Mouse (Mus musculus) limb, embryonic 14.5 days (tissue): ENCODE data around the gene Tcp11l1. TPM values are rescaled to one million over a fixed set of nuclear protein-coding genes. Genes with fewer than 3 reads are reported as not detected.

Experiments used
- ATAC-seq: fragments of 200-750 bp; cut with Nextera tagmentation; 2 replicates; pipeline ENCODE4 v1.8.0; 2017; ENCODE audit warnings: low read depth, moderate number of reproducible peaks, moderate TSS enrichment; ENCODE audit not compliant: low FRiP score
- DNase-seq: peaks from one replicate; pipeline ENCODE4 v3.0.0-alpha.2; 2015; ENCODE audit warnings: low spot score
- H3K27ac ChIP-seq: fragments of 300-500 bp; sonication (generic); replicated peaks from 2 replicates; pipeline ENCODE4 v1.5.1; 2014; ENCODE audit warnings: low read depth, mild to moderate bottlenecking, low read length, moderate library complexity, mixed read lengths
- H3K27me3 ChIP-seq: fragments of 300-500 bp; sonication (generic); 2 replicates; pipeline ENCODE4 v1.6.1; 2014; ENCODE audit warnings: low read length, mixed read lengths; ENCODE audit not compliant: control insufficient read depth, insufficient read depth
- H3K36me3 ChIP-seq: fragments of 300-500 bp; sonication (generic); 2 replicates; pipeline ENCODE4 v1.6.1; 2014; ENCODE audit warnings: mild to moderate bottlenecking, low read length, moderate library complexity, mixed read lengths; ENCODE audit not compliant: control insufficient read depth, insufficient read depth
- H3K4me1 ChIP-seq: fragments of 300-500 bp; sonication (generic); 2 replicates; pipeline ENCODE4 v1.6.1; 2014; ENCODE audit warnings: antibody characterized with exemption, low read length, mixed read lengths; ENCODE audit not compliant: control insufficient read depth, insufficient read depth
- H3K4me2 ChIP-seq: fragments of 300-500 bp; sonication (generic); replicated peaks from 2 replicates; pipeline ENCODE4 v1.6.1; 2014; ENCODE audit warnings: low read depth, mild to moderate bottlenecking, low read length, moderate library complexity; ENCODE audit not compliant: severe bottlenecking
- H3K4me3 ChIP-seq: fragments of 300-500 bp; sonication (generic); replicated peaks from 2 replicates; pipeline ENCODE4 v1.5.1; 2014; ENCODE audit warnings: low read length
- H3K9ac ChIP-seq: fragments of 300-500 bp; sonication (generic); 2 replicates; pipeline ENCODE4 v1.6.1; 2014; ENCODE audit warnings: mild to moderate bottlenecking, low read depth, low read length, moderate library complexity; ENCODE audit not compliant: severe bottlenecking
- H3K9me3 ChIP-seq: fragments of 300-500 bp; sonication (generic); 2 replicates; pipeline ENCODE4 v1.6.1; 2016; ENCODE audit warnings: low read length; ENCODE audit not compliant: control insufficient read depth
- POLR2A ChIP-seq: fragments of 200-500 bp; IDR thresholded peaks from 2 replicates; pipeline ENCODE4 v1.8.0; 2012; ENCODE audit warnings: inconsistent platforms, mild to moderate bottlenecking, moderate library complexity, borderline replicate concordance; ENCODE audit not compliant: insufficient read depth, insufficient read length; ENCODE audit errors: extremely low read depth
- WGBS: fragments of 180-500 bp; shearing (Covaris S2); extraction: QIAGEN DNeasy Blood & Tissue Kit; methylation state at CpG from one replicate; pipeline ENCODE4 v1.1.7; 2014; 5-methylcytosine and 5-hydroxymethylcytosine counted together
- polyA plus RNA-seq, 2 experiments: library from polyadenylated mRNA; depleted of rRNA in 1 of 2; stranded (reverse) in 1 of 2; unstranded in 1 of 2; fragments of >200 nt; fragmentation: Nextera tagmentation in 1 of 2; extraction: Ambion mirVana in 1 of 2; gene quantifications; 2 replicates each; pipeline versions ENCODE4 v1.2.1 to v1.2.3; 2012 to 2014

The Tcp11l1 gene
- polyA plus RNA-seq, 2 experiments, result 22.5 to 47.6 TPM

GRCm38 (mm10) chr2:104658659-104659058, 53.3 kb downstream of the Tcp11l1 start:
- Histone ChIP-seq H3K9me3 (no peaks in the 10 kb centered on the region), H3K9ac (no peak overlapping the region), H3K27me3 (no peaks in the 10 kb centered on the region), H3K4me3 (no peak overlapping the region), H3K36me3 (peaks cover 63% of the 10 kb centered on the region), H3K27ac (no peak overlapping the region), H3K4me1 (no peaks in the 10 kb centered on the region), H3K4me2 (no peak overlapping the region)
- ATAC-seq, result no peak
- no peak for TF ChIP-seq POLR2A
- DNase-seq, result no peak
- 84% methylated on average over 1 of the region's 1 CpGs for WGBS

GRCm38 (mm10) chr2:104615985-104616711, 95.8 kb downstream of the Tcp11l1 start:
- ATAC-seq (no peak), DNase-seq (no peak)
- 88% methylated on average over 4 of the region's 4 CpGs for WGBS
- Histone ChIP-seq H3K27ac (no peak overlapping the region), H3K36me3 (peaks cover 6% of the 10 kb centered on the region; the same call in 1 of the 2 replicates), H3K27me3 (no peaks in the 10 kb centered on the region), H3K4me1 (no peaks in the 10 kb centered on the region), H3K9me3 (no peaks in the 10 kb centered on the region), H3K4me3 (no peak overlapping the region), H3K4me2 (no peak overlapping the region), H3K9ac (no peak overlapping the region)
- TF ChIP-seq POLR2A, result no peak

- no peak for DNase-seq
- H3K4me2 ChIP-seq, result no peak overlapping the region
- no peaks in the 10 kb centered on the region for H3K27me3 ChIP-seq
- no peak overlapping the region for H3K9ac ChIP-seq
- no peak overlapping the region for H3K27ac ChIP-seq
- ATAC-seq, result no peak
- no peak for TF ChIP-seq POLR2A
- H3K9me3 ChIP-seq, result no peaks in the 10 kb centered on the region
- H3K4me3 ChIP-seq, result no peak overlapping the region
- 95% methylated on average over 3 of the region's 3 CpGs for WGBS
- peaks cover 10% of the 10 kb centered on the region for H3K36me3 ChIP-seq
- H3K4me1 ChIP-seq, result no peaks in the 10 kb centered on the region
Observed at GRCm38 (mm10) chr2:104614786-104615185, 97.2 kb downstream of the Tcp11l1 start.

Other genes with a start within 250 kb of the Tcp11l1 start
- 26.2 and 29.6 TPM in 2 replicates for gene Hipk3, start 217.7 kb downstream of the Tcp11l1 start, polyA plus RNA-seq (2012; rRNA removed)
- 27.6 and 31.4 TPM in 2 replicates for gene Hipk3, start 217.7 kb downstream of the Tcp11l1 start, polyA plus RNA-seq (2014; fragmentation: Nextera tagmentation; extraction: Ambion mirVana)
- gene Cstf3, start 121.6 kb downstream of the Tcp11l1 start, polyA plus RNA-seq (2012; rRNA removed), result 43.7 and 52.2 TPM in 2 replicates
- gene Cstf3, start 121.6 kb downstream of the Tcp11l1 start, polyA plus RNA-seq (2014; fragmentation: Nextera tagmentation; extraction: Ambion mirVana), result 52.9 and 61.4 TPM in 2 replicates
- gene Pin1rt1, start 4.2 kb upstream of the Tcp11l1 start, polyA plus RNA-seq (2012; rRNA removed), result not detected in 2 replicates
- gene Pin1rt1, start 4.2 kb upstream of the Tcp11l1 start, polyA plus RNA-seq (2014; fragmentation: Nextera tagmentation; extraction: Ambion mirVana), result 0.32 TPM in 1 of 2 replicates, not detected in the other
- gene Depdc7, start 30.7 kb upstream of the Tcp11l1 start, polyA plus RNA-seq (2012; rRNA removed), result 3.8 and 4.8 TPM in 2 replicates
- 5.8 and 6.7 TPM in 2 replicates for gene Depdc7, start 30.7 kb upstream of the Tcp11l1 start, polyA plus RNA-seq (2014; fragmentation: Nextera tagmentation; extraction: Ambion mirVana)
- gene Qser1, start 104.6 kb upstream of the Tcp11l1 start, polyA plus RNA-seq (2012; rRNA removed), result 19.0 and 19.1 TPM in 2 replicates
- 16.8 and 19.4 TPM in 2 replicates for gene Qser1, start 104.6 kb upstream of the Tcp11l1 start, polyA plus RNA-seq (2014; fragmentation: Nextera tagmentation; extraction: Ambion mirVana)
- gene Prrg4, start 137.7 kb upstream of the Tcp11l1 start, polyA plus RNA-seq (2012; rRNA removed), result 1.3 and 1.4 TPM in 2 replicates
- gene Prrg4, start 137.7 kb upstream of the Tcp11l1 start, polyA plus RNA-seq (2014; fragmentation: Nextera tagmentation; extraction: Ambion mirVana), result 3.8 and 4.3 TPM in 2 replicates
- gene Ccdc73, start 155.6 kb upstream of the Tcp11l1 start, polyA plus RNA-seq (2012; rRNA removed), result 2.9 and 7.1 TPM in 2 replicates
- gene Ccdc73, start 155.6 kb upstream of the Tcp11l1 start, polyA plus RNA-seq (2014; fragmentation: Nextera tagmentation; extraction: Ambion mirVana), result 4.5 and 7.0 TPM in 2 replicates